Mouse (Mus musculus) C2C12 (cell line): Measurements from ENCODE around the gene Coq2. TPM values are rescaled to one million over a fixed set of nuclear protein-coding genes. Genes with fewer than 3 reads are reported as not detected.

Experiments used
- H3K27me3 ChIP-seq: one replicate; pipeline ENCODE4 v1.6.1; 2011; ENCODE audit not compliant: control insufficient read depth, insufficient read depth, insufficient read length
- H3K36me3 ChIP-seq: one replicate; pipeline ENCODE4 v1.6.1; 2011; ENCODE audit not compliant: control insufficient read depth, insufficient read depth
- H3K4me3 ChIP-seq: one replicate; pipeline ENCODE4 v1.5.1; 2011; ENCODE audit warnings: mild to moderate bottlenecking, control low read depth; ENCODE audit not compliant: poor library complexity, insufficient read depth, severe bottlenecking
- H3K79me2 ChIP-seq: one replicate; pipeline ENCODE4 v1.6.1; 2011; ENCODE audit not compliant: control insufficient read depth, insufficient read depth
- H3K79me3 ChIP-seq: one replicate; pipeline ENCODE4 v1.6.1; 2011; ENCODE audit warnings: low read depth, control low read depth
- H3ac ChIP-seq: one replicate; pipeline ENCODE3; 2011; ENCODE audit warnings: low read depth; ENCODE audit not compliant: control insufficient read depth, insufficient read length
- CEBPB ChIP-seq: IDR thresholded peaks from one replicate; pipeline ENCODE4 v1.6.1; 2011; ENCODE audit warnings: low read depth, mild to moderate bottlenecking, control low read depth, moderate library complexity
- CTCF ChIP-seq: IDR thresholded peaks from one replicate; pipeline ENCODE4 v1.5.1; 2011; ENCODE audit not compliant: control insufficient read depth, insufficient read depth, insufficient read length
- FOSL1 ChIP-seq: IDR thresholded peaks from one replicate; pipeline ENCODE4 v1.8.0; 2011; ENCODE audit warnings: mild to moderate bottlenecking, low read length; ENCODE audit not compliant: poor library complexity, insufficient read depth, severe bottlenecking
- MAX ChIP-seq: IDR thresholded peaks from one replicate; pipeline ENCODE4 v1.6.1; 2011; ENCODE audit warnings: mild to moderate bottlenecking, control low read depth
- MYOD1 ChIP-seq: IDR thresholded peaks from one replicate; pipeline ENCODE4 v1.6.1; 2011; ENCODE audit warnings: low read depth; ENCODE audit not compliant: control insufficient read depth, insufficient read length
- MYOG ChIP-seq: IDR thresholded peaks from one replicate; pipeline ENCODE4 v1.6.1; 2011; ENCODE audit not compliant: control insufficient read depth, insufficient read length; ENCODE audit errors: extremely low read depth
- USF1 ChIP-seq: IDR thresholded peaks from one replicate; pipeline ENCODE4 v1.6.1; 2011; ENCODE audit warnings: low read depth, mild to moderate bottlenecking, control low read depth, moderate library complexity
- polyA plus RNA-seq: library from polyadenylated mRNA; unstranded; fragments of >200 nt; fragmentation: generic; extraction: Trizol; gene quantifications from one replicate; pipeline ENCODE4 v1.2.1, GENCODE M21; 2012; ENCODE audit warnings: missing spikeins

Coq2 gene
- polyA plus RNA-seq, 1 experiment, result 25.0 TPM

- no peak for TF ChIP-seq MYOD1
- TF ChIP-seq USF1, result no peak
- no peak for TF ChIP-seq MAX
- TF ChIP-seq CEBPB, result no peak
- TF ChIP-seq MYOG, result no peak
- TF ChIP-seq CTCF, result no peak
- TF ChIP-seq FOSL1, result no peak
- Histone ChIP-seq H3K4me3 (no peak overlapping the region), H3K36me3 (no peaks in the 10 kb centered on the region), H3K79me3 (no peaks in the 10 kb centered on the region), H3K27me3 (no peaks in the 10 kb centered on the region), H3K79me2 (no peaks in the 10 kb centered on the region), H3ac (no peak overlapping the region)
Measured at GRCm38 (mm10) chr5:100607868-100608267, 67.1 kb downstream of the Coq2 start.

GRCm38 (mm10) chr5:100607090-100607762, 67.7 kb downstream of the Coq2 start:
- Histone ChIP-seq H3K36me3 (no peaks in the 10 kb centered on the region), H3ac (no peak overlapping the region), H3K79me3 (no peaks in the 10 kb centered on the region), H3K27me3 (no peaks in the 10 kb centered on the region), H3K79me2 (no peaks in the 10 kb centered on the region), H3K4me3 (no peak overlapping the region)
- TF ChIP-seq MAX (no peak), CEBPB (no peak), FOSL1 (no peak), MYOG (no peak), MYOD1 (no peak), USF1 (no peak), CTCF (no peak)

GRCm38 (mm10) chr5:100605828-100606229, 69.1 kb downstream of the Coq2 start:
- Histone ChIP-seq H3ac (no peak overlapping the region), H3K79me3 (no peaks in the 10 kb centered on the region), H3K79me2 (no peaks in the 10 kb centered on the region), H3K27me3 (no peaks in the 10 kb centered on the region), H3K36me3 (no peaks in the 10 kb centered on the region), H3K4me3 (no peak overlapping the region)
- TF ChIP-seq USF1 (no peak), FOSL1 (no peak), MYOG (no peak), MYOD1 (no peak), CTCF (no peak), CEBPB (no peak), MAX (no peak)

Other genes starting within 250 kb of the Coq2 start
- 5.2 TPM for gene Lin54, start 174.5 kb downstream of the Coq2 start, polyA plus RNA-seq
- gene Cops4, start 156.8 kb downstream of the Coq2 start, polyA plus RNA-seq, result 85.6 TPM
- gene Plac8, start 102.9 kb downstream of the Coq2 start, polyA plus RNA-seq, result 35.8 TPM
- gene Hpse, start 44.6 kb upstream of the Coq2 start, polyA plus RNA-seq, result 0.44 TPM
- gene Helq, start 123.5 kb upstream of the Coq2 start, polyA plus RNA-seq, result 10.6 TPM
- gene Mrps18c, start 123.5 kb upstream of the Coq2 start, polyA plus RNA-seq, result 80.6 TPM
- 5.7 TPM for gene Abraxas1, start 145.8 kb upstream of the Coq2 start, polyA plus RNA-seq
- 1.1 TPM for gene Gpat3, start 170.6 kb upstream of the Coq2 start, polyA plus RNA-seq